Mouse (Mus musculus) stomach, postnatal 0 days (tissue): ENCODE measurements around the gene Gm11565. TPM values are rescaled to one million over a fixed set of nuclear protein-coding genes. Genes with fewer than 3 reads are reported as not detected.

ENCODE experiments used
- ATAC-seq: fragments of 200-750 bp; cut with Nextera tagmentation; 2 replicates; pipeline ENCODE4 v1.8.0; 2017; ENCODE audit not compliant: low FRiP score, low TSS enrichment
- DNase-seq: peaks from one replicate; pipeline ENCODE4 v3.0.0-alpha.2; 2016; ENCODE audit warnings: low spot score
- H3K27ac ChIP-seq: fragments of 300-500 bp; sonication (generic); replicated peaks from 2 replicates; pipeline ENCODE4 v1.5.1; 2014; ENCODE audit warnings: mild to moderate bottlenecking, control low read depth
- H3K27me3 ChIP-seq: fragments of 300-500 bp; sonication (generic); 2 replicates; pipeline ENCODE4 v1.6.1; 2014; ENCODE audit warnings: low read length; ENCODE audit not compliant: control insufficient read depth, insufficient read depth
- H3K36me3 ChIP-seq: fragments of 300-500 bp; sonication (generic); 2 replicates; pipeline ENCODE4 v1.6.1; 2014; ENCODE audit warnings: low read length, mixed read lengths; ENCODE audit not compliant: control insufficient read depth, insufficient read depth
- H3K4me1 ChIP-seq: fragments of 300-500 bp; sonication (generic); replicated peaks from 2 replicates; pipeline ENCODE4 v1.6.1; 2014; ENCODE audit warnings: antibody characterized with exemption; ENCODE audit not compliant: control insufficient read depth, insufficient read depth
- H3K4me2 ChIP-seq: fragments of 300-500 bp; sonication (generic); replicated peaks from 2 replicates; pipeline ENCODE4 v1.6.1; 2014; ENCODE audit warnings: low read depth, mild to moderate bottlenecking, control low read depth, moderate library complexity
- H3K4me3 ChIP-seq: fragments of 300-500 bp; sonication (generic); 2 replicates; pipeline ENCODE4 v1.5.1; 2014; ENCODE audit warnings: low read depth, low read length, control low read depth
- H3K9ac ChIP-seq: fragments of 300-500 bp; sonication (generic); 2 replicates; pipeline ENCODE4 v1.6.1; 2014; ENCODE audit warnings: mild to moderate bottlenecking, low read length, control low read depth, mixed read lengths
- H3K9me3 ChIP-seq: fragments of 300-500 bp; sonication (generic); 2 replicates; pipeline ENCODE4 v1.6.1; 2016; ENCODE audit warnings: low read length; ENCODE audit not compliant: control insufficient read depth
- CTCF ChIP-seq: IDR thresholded peaks from 2 replicates; pipeline ENCODE4 v1.5.1; 2016; ENCODE audit warnings: antibody characterized with exemption, low read depth, mild to moderate bottlenecking, moderate library complexity
- EP300 ChIP-seq: optimal IDR thresholded peaks from 2 replicates; pipeline ENCODE3; 2016; ENCODE audit warnings: antibody characterized with exemption
- WGBS: fragments of 180-500 bp; shearing (Covaris S2); extraction: QIAGEN DNeasy Blood & Tissue Kit; methylation state at CpG from one replicate; pipeline ENCODE4 v1.1.7; 2014; 5-methylcytosine and 5-hydroxymethylcytosine counted together
- polyA plus RNA-seq: library from polyadenylated mRNA; unstranded; fragments of >200 nt; fragmentation: Nextera tagmentation; extraction: Ambion mirVana; gene quantifications from 2 replicates; pipeline ENCODE4 v1.2.1, GENCODE M21; 2015

Gm11565 gene
- polyA plus RNA-seq, 1 experiment from 2014 or later, result not detected

- TF ChIP-seq CTCF, result no peak
- TF ChIP-seq EP300, result no peak
- Histone ChIP-seq H3K9me3 (no peaks in the 10 kb centered on the region), H3K27me3 (no peaks in the 10 kb centered on the region), H3K4me3 (no peak within 1 kb of the TSS), H3K4me2 (no peak within 1 kb of the TSS), H3K9ac (no peak within 1 kb of the TSS), H3K36me3 (no peaks in the 10 kb centered on the region), H3K4me1 (no peaks in the 10 kb centered on the region), H3K27ac (no peak within 1 kb of the TSS)
- no peak for ATAC-seq
- 97% methylated on average over 2 of the region's 2 CpGs for WGBS
- DNase-seq, result no peak
Measured at GRCm38 (mm10) chr11:99948175-99948574, 33.6 kb downstream of the Gm11565 start, which contains the start of gene Krtap9-5. Gene Krtap9-5 (plus strand): TSS chr11:99948475.

- no peaks in the 10 kb centered on the region for H3K27me3 ChIP-seq
- no peaks in the 10 kb centered on the region for H3K9me3 ChIP-seq
- no peak for DNase-seq
- WGBS, result 55% methylated on average over 6 of the region's 6 CpGs
- no peak overlapping the region for H3K9ac ChIP-seq
- H3K4me2 ChIP-seq, result no peak overlapping the region
- no peak overlapping the region for H3K4me3 ChIP-seq
- H3K4me1 ChIP-seq, result no peaks in the 10 kb centered on the region
- no peak overlapping the region for H3K27ac ChIP-seq
- TF ChIP-seq CTCF (no peak; the same call in 1 of the 2 replicates), EP300 (no peak)
- no peaks in the 10 kb centered on the region for H3K36me3 ChIP-seq
- no peak for ATAC-seq
Measured at GRCm38 (mm10) chr11:99964213-99964612, 49.7 kb downstream of the Gm11565 start.

Other genes with a start within 250 kb of the Gm11565 start
- gene Krtap4-6, start 248.8 kb upstream of the Gm11565 start, polyA plus RNA-seq, result not detected in 2 replicates
- gene Gm14190, start 224.0 kb upstream of the Gm11565 start, polyA plus RNA-seq, result not detected in 2 replicates
- not detected in 2 replicates for gene Gm14180, start 180.5 kb upstream of the Gm11565 start, polyA plus RNA-seq
- not detected in 2 replicates for gene Gm11595, start 141.8 kb upstream of the Gm11565 start, polyA plus RNA-seq
- gene Krtap4-8, start 134.0 kb upstream of the Gm11565 start, polyA plus RNA-seq, result not detected in 2 replicates
- not detected in 2 replicates for gene Krtap4-9, start 129.6 kb upstream of the Gm11565 start, polyA plus RNA-seq
- gene Gm11596, start 121.3 kb upstream of the Gm11565 start, polyA plus RNA-seq, result not detected in 2 replicates
- not detected in 2 replicates for gene Gm11569, start 115.8 kb upstream of the Gm11565 start, polyA plus RNA-seq
- gene Gm11554, start 110.3 kb upstream of the Gm11565 start, polyA plus RNA-seq, result not detected in 2 replicates
- gene Krtap4-13, start 104.9 kb upstream of the Gm11565 start, polyA plus RNA-seq, result not detected in 2 replicates
- not detected in 2 replicates for gene Gm11564, start 99.1 kb upstream of the Gm11565 start, polyA plus RNA-seq
- not detected in 2 replicates for gene 2300003K06Rik, start 76.7 kb upstream of the Gm11565 start, polyA plus RNA-seq
- gene Krtap4-16, start 63.1 kb upstream of the Gm11565 start, polyA plus RNA-seq, result not detected in 2 replicates
- gene Gm11568, start 56.8 kb upstream of the Gm11565 start, polyA plus RNA-seq, result not detected in 2 replicates
- not detected in 2 replicates for gene Gm11559, start 50.3 kb upstream of the Gm11565 start, polyA plus RNA-seq
- not detected in 2 replicates for gene Krtap9-1, start 41.4 kb upstream of the Gm11565 start, polyA plus RNA-seq
- not detected in 2 replicates for gene Gm11567, start 35.6 kb upstream of the Gm11565 start, polyA plus RNA-seq
- gene Krtap31-1, start 6.8 kb upstream of the Gm11565 start, polyA plus RNA-seq, result not detected in 2 replicates
- gene Krtap31-2, start 21.5 kb downstream of the Gm11565 start, polyA plus RNA-seq, result not detected in 2 replicates
- gene Krtap9-5, start 33.7 kb downstream of the Gm11565 start, polyA plus RNA-seq, result not detected in 2 replicates
- not detected in 2 replicates for gene Krtap29-1, start 64.3 kb downstream of the Gm11565 start, polyA plus RNA-seq
- 0.10 TPM in 1 of 2 replicates, not detected in the other for gene Krtap16-1, start 71.8 kb downstream of the Gm11565 start, polyA plus RNA-seq
- 0.25 and 0.27 TPM in 2 replicates for gene Krtap17-1, start 79.2 kb downstream of the Gm11565 start, polyA plus RNA-seq
- gene Krt33a, start 101.5 kb downstream of the Gm11565 start, polyA plus RNA-seq, result 0.05 and 0.17 TPM in 2 replicates
- 0.06 TPM in 1 of 2 replicates, not detected in the other for gene Krt33b, start 115.1 kb downstream of the Gm11565 start, polyA plus RNA-seq
- 0.99 and 1.0 TPM in 2 replicates for gene Krt34, start 126.8 kb downstream of the Gm11565 start, polyA plus RNA-seq
- not detected in 2 replicates for gene Krt31, start 135.8 kb downstream of the Gm11565 start, polyA plus RNA-seq
- 0.59 and 0.65 TPM in 2 replicates for gene Krt32, start 173.5 kb downstream of the Gm11565 start, polyA plus RNA-seq
- 0.21 and 0.33 TPM in 2 replicates for gene Krt35, start 181.5 kb downstream of the Gm11565 start, polyA plus RNA-seq
- 0.30 and 0.48 TPM in 2 replicates for gene Krt36, start 190.9 kb downstream of the Gm11565 start, polyA plus RNA-seq
- gene Krt13, start 206.8 kb downstream of the Gm11565 start, polyA plus RNA-seq, result 2,802 and 3,195 TPM in 2 replicates
- gene Krt15, start 221.2 kb downstream of the Gm11565 start, polyA plus RNA-seq, result 758 and 921 TPM in 2 replicates
- 1,512 and 1,618 TPM in 2 replicates for gene Krt19, start 233.9 kb downstream of the Gm11565 start, polyA plus RNA-seq